Mouse (Mus musculus) heart, embryonic 10.5 days (tissue): Measurements from ENCODE around the gene Lrrc8d. TPM values are rescaled to one million over a fixed set of nuclear protein-coding genes. Genes with fewer than 3 reads are reported as not detected.

ENCODE experiments used
- DNase-seq: peaks from one replicate; pipeline ENCODE4 v3.0.0-alpha.2; 2017; ENCODE audit warnings: low spot score
- H3K27ac ChIP-seq: fragments of 300-500 bp; sonication (generic); 2 replicates; pipeline ENCODE4 v1.5.1; 2016; ENCODE audit warnings: mild to moderate bottlenecking
- H3K27me3 ChIP-seq: fragments of 300-500 bp; sonication (generic); 2 replicates; pipeline ENCODE4 v1.6.1; 2016; ENCODE audit warnings: mild to moderate bottlenecking; ENCODE audit not compliant: poor library complexity, insufficient read depth, severe bottlenecking
- H3K36me3 ChIP-seq: fragments of 300-500 bp; sonication (generic); 2 replicates; pipeline ENCODE4 v1.6.1; 2016; ENCODE audit warnings: mild to moderate bottlenecking, moderate library complexity
- H3K4me1 ChIP-seq: fragments of 300-500 bp; sonication (generic); 2 replicates; pipeline ENCODE4 v1.6.1; 2016; ENCODE audit warnings: mild to moderate bottlenecking
- H3K4me3 ChIP-seq: fragments of 300-500 bp; sonication (generic); 2 replicates; pipeline ENCODE4 v1.5.1; 2016; ENCODE audit warnings: mild to moderate bottlenecking, moderate library complexity
- H3K9me3 ChIP-seq: fragments of 300-500 bp; sonication (generic); 2 replicates; pipeline ENCODE4 v1.6.1; 2016; ENCODE audit warnings: mild to moderate bottlenecking, moderate library complexity
- WGBS: fragments of 180-500 bp; shearing (Covaris S2); methylation state at CpG from one replicate; pipeline ENCODE4 v1.1.7; 2016; 5-methylcytosine and 5-hydroxymethylcytosine counted together
- polyA plus RNA-seq: library from polyadenylated mRNA; unstranded; fragments of >200 nt; fragmentation: Nextera tagmentation; extraction: Ambion mirVana; gene quantifications from 2 replicates; pipeline ENCODE4 v1.2.1, GENCODE M21; 2016

Gene Lrrc8d
- polyA plus RNA-seq, 1 experiment from 2014 or later, result 10.8 TPM

GRCm38 (mm10) chr5:105868593-105868992, 168.8 kb downstream of the Lrrc8d start:
- Histone ChIP-seq H3K9me3 (no peaks in the 10 kb centered on the region), H3K36me3 (no peaks in the 10 kb centered on the region), H3K27me3 (peaks cover 36% of the 10 kb centered on the region), H3K4me1 (peaks cover 9% of the 10 kb centered on the region; the same call in 1 of the 2 replicates), H3K27ac (no peak overlapping the region), H3K4me3 (no peak overlapping the region)
- DNase-seq, result peak; percentile 87
- 32% methylated on average over 3 of the region's 3 CpGs for WGBS

DNA sequence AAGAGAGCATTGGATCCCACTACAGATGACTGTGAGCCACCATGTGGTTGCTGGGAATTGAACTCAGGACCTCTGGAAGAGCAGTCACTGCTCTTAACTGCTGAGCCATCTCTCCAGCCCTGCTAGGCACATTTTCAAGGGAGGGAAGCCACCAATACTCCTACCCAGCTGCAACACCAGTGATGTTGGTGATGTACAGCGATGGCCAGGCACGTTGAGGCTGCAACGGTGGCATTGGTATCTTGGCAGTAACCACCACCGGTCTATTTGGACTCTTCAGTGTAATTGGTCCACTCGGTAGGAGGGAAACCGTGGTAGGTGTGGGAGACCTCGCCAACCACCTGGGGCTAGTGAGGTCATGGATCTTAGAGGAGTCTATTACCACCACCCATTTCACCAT, 170.0 kb downstream of the Lrrc8d start:
- no peak overlapping the region for H3K27ac ChIP-seq
- peaks cover 9% of the 10 kb centered on the region; the same call in 1 of the 2 replicates for H3K4me1 ChIP-seq
- H3K4me3 ChIP-seq, result no peak overlapping the region
- H3K36me3 ChIP-seq, result no peaks in the 10 kb centered on the region
- no peaks in the 10 kb centered on the region for H3K9me3 ChIP-seq
- H3K27me3 ChIP-seq, result peaks cover 36% of the 10 kb centered on the region
- 84% methylated on average over 7 of the region's 7 CpGs for WGBS
- DNase-seq, result peak; percentile 52

DNA sequence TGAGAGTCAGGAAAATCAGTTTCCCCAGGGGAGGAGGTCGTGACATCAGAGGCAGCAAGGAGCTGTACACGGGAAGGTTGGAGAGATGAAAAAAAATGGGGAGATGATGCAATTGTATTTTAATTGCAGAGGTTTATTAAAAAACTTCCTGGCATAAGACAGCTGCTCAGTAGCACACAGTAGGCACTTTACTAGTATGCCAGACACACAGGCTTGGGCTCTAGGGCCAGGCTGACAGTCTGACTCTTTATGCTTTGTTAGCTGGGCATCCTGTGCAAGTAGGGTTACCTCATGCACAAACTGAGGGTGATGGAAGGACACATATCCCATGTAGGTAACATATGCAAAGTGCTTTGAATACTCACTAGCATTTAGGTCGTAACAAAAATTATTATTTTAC, 171.4 kb downstream of the Lrrc8d start:
- no peak for DNase-seq
- 73% methylated on average over 3 of the region's 3 CpGs for WGBS
- H3K27ac ChIP-seq, result no peak overlapping the region
- no peak overlapping the region for H3K4me3 ChIP-seq
- peaks cover 34% of the 10 kb centered on the region for H3K27me3 ChIP-seq
- H3K4me1 ChIP-seq, result peaks cover 16% of the 10 kb centered on the region; the same call in 1 of the 2 replicates
- H3K9me3 ChIP-seq, result no peaks in the 10 kb centered on the region
- H3K36me3 ChIP-seq, result no peaks in the 10 kb centered on the region

DNA sequence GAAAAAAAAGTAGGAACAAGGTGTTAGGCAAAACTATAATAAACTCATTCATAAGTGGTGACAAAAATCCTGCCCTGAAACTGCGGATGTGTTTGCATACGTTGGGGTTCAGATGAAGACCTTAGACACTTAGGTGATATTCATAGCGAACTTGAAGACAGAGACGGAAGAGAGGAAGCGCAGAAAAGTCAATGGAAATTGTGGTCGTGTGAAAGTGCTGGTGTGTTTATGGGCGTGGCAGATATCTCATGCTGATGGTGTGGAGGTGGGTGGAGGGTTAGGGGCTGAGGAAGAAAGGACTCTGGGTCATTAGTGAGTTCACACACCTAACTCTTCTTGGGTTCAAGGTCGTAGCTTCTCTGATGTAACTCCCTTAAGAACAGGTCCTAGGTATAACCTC, 172.4 kb downstream of the Lrrc8d start:
- peaks cover 24% of the 10 kb centered on the region for H3K27me3 ChIP-seq
- H3K36me3 ChIP-seq, result no peaks in the 10 kb centered on the region
- no peaks in the 10 kb centered on the region for H3K9me3 ChIP-seq
- H3K4me3 ChIP-seq, result no peak overlapping the region
- peaks cover 17% of the 10 kb centered on the region; the same call in 1 of the 2 replicates for H3K4me1 ChIP-seq
- H3K27ac ChIP-seq, result no peak overlapping the region
- peak; percentile 45 for DNase-seq
- WGBS, result 77% methylated on average over 8 of the region's 8 CpGs

DNA sequence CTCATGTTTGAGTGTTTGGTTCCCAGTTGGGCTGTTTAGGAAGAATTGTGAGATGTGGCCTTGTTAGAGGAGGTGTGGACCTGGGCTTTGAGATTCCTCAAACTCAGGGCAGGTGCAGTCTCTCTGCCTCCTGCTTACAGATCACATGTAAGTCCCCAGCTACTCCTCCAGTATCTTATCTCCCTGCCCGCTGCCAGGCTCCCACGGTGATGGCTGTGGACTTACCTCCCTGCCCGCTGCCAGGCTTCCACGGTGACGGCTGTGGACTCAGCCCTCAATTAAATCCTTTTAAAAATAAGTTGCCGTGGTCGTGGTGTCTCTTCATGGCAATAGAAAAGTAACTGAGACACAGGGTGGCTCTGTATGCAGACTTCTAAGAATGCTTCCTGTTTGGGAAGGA, 173.1 kb downstream of the Lrrc8d start:
- 51% methylated on average over 7 of the region's 7 CpGs for WGBS
- Histone ChIP-seq H3K4me3 (no peak overlapping the region), H3K4me1 (peaks cover 15% of the 10 kb centered on the region; the same call in 1 of the 2 replicates), H3K27me3 (peaks cover 24% of the 10 kb centered on the region), H3K9me3 (no peaks in the 10 kb centered on the region), H3K36me3 (no peaks in the 10 kb centered on the region), H3K27ac (no peak overlapping the region)
- DNase-seq, result no peak

DNA sequence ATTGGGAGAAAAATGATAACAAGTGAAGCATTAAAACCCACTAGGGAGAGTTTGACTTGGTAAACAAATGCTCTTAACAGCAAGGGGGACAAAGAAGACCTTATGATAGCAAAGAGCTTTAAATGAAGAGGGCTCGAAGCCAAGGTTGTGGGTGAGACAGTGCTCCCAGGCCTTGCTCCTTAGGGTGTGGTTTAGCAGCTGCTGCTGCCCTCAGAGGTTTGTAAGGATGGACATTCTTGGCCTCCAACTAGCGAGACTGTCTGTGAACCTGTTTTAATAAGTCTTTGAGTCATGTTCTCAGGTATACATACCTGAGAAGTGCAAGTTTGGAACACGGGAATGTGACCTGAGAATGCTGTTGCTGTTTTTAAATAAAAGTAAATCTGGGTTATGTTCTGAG, 174.0 kb downstream of the Lrrc8d start:
- DNase-seq, result peak; percentile 54
- peaks cover 24% of the 10 kb centered on the region for H3K27me3 ChIP-seq
- peaks cover 13% of the 10 kb centered on the region; the same call in 1 of the 2 replicates for H3K4me1 ChIP-seq
- no peak overlapping the region for H3K4me3 ChIP-seq
- no peaks in the 10 kb centered on the region for H3K9me3 ChIP-seq
- 78% methylated on average over 3 of the region's 3 CpGs for WGBS
- H3K27ac ChIP-seq, result no peak overlapping the region
- no peaks in the 10 kb centered on the region for H3K36me3 ChIP-seq

GRCm38 (mm10) chr5:105874476-105874875, 174.7 kb downstream of the Lrrc8d start:
- Histone ChIP-seq H3K4me3 (no peak overlapping the region), H3K36me3 (no peaks in the 10 kb centered on the region), H3K27ac (no peak overlapping the region), H3K4me1 (peaks cover 14% of the 10 kb centered on the region; the same call in 1 of the 2 replicates), H3K9me3 (no peaks in the 10 kb centered on the region), H3K27me3 (peaks cover 23% of the 10 kb centered on the region)
- peak; percentile 70 for DNase-seq
- WGBS, result 91% methylated on average over 11 of the region's 11 CpGs

GRCm38 (mm10) chr5:105876068-105876924, 176.5 kb downstream of the Lrrc8d start, which contains the start of gene Zfp326:
TSS of gene Zfp326 (plus strand) at chr5:105876565.
- Histone ChIP-seq H3K4me1 (peaks cover 17% of the 10 kb centered on the region), H3K4me3 (peak within 1 kb of the TSS; percentile 93), H3K27me3 (peaks cover 8% of the 10 kb centered on the region; the same call in 1 of the 2 replicates), H3K9me3 (no peaks in the 10 kb centered on the region), H3K36me3 (peaks cover 3% of the 10 kb centered on the region; the same call in 1 of the 2 replicates), H3K27ac (peak within 1 kb of the TSS; percentile 100)
- under 1% methylated on average over 66 of the region's 83 CpGs for WGBS
- peak; percentile 97 for DNase-seq

DNA sequence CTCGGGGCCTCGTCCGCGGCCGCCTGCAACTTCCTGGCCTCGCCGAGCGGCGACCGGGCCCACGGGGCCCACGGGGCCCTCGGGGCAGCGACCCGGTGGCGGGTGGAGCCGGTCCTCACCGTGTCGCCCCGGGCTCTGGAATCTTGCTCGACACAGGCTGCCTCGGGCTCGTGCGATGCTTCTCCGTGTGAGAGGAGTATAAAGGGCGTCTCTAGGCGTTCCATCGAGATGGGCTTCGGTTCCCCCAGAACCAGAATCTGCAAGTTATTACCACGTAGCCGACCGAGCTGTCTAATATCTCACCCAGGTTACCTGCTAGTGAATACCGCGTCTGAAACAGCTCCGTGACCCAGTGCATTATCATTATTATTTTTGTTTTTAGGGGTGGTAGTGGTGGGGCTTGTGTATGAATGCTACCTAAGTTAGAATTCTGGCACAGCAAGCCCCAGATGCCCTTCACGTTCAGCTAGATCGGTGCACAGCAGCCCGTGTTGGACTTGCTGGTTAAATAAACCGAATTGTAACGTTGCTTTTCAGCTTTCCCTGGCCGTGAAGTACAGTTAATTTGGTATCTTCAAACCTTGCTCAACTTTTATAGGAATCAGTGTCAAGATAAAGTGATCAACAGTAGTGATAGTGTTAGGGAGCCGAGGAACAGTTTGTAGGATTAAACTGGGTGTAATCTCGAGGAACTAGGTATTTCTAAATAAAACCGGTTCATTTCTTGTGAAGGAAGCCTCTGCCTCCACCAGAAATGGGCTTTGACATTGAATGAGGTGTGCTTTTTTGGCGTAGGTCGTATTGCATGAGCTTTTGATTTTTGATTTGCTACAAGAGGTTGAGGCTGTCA, 177.4 kb downstream of the Lrrc8d start:
- H3K9me3 ChIP-seq, result no peaks in the 10 kb centered on the region
- peak overlapping the region; percentile 93 for H3K4me3 ChIP-seq
- WGBS, result 1% methylated on average over 46 of the region's 46 CpGs
- peaks cover 8% of the 10 kb centered on the region; the same call in 1 of the 2 replicates for H3K27me3 ChIP-seq
- DNase-seq, result no peak
- H3K27ac ChIP-seq, result peak overlapping the region; percentile 100
- H3K36me3 ChIP-seq, result peaks cover 7% of the 10 kb centered on the region
- H3K4me1 ChIP-seq, result peaks cover 24% of the 10 kb centered on the region

Other genes starting within 250 kb of the Lrrc8d start
- gene Lrrc8c, start 180.6 kb upstream of the Lrrc8d start, polyA plus RNA-seq, result 26.0 and 26.7 TPM in 2 replicates
- gene Zfp326, start 176.6 kb downstream of the Lrrc8d start, polyA plus RNA-seq, result 30.0 and 37.7 TPM in 2 replicates